Mouse (Mus musculus): ENCODE data around the gene Cant1.

GRCm38 (mm10) chr11:118460280-118460679 lies 41.4 kb upstream of the Cant1 start:
- TF ChIP-seq EP300 (optimal IDR thresholded peaks at IDR 0.05) (no peak), CTCF (IDR thresholded peaks at IDR 0.05; ENCODE audit: low read depth) (peak; percentile 76)
